Mouse (Mus musculus): ENCODE results near the gene Mapk7.

GRCm38 (mm10) chr11:61533571-61533970, 39.4 kb upstream of the Mapk7 start:
- TF ChIP-seq POLR2A (IDR thresholded peaks at IDR 0.05; ENCODE audit: extremely low read depth, insufficient read depth, low read length) (no peak), CTCF (IDR thresholded peaks at IDR 0.05; ENCODE audit: low read depth, low read length) (no peak)

Measured in liver, adult 2 months (tissue).